Mouse (Mus musculus) lung, adult 2 months (tissue): ENCODE results near the gene Slc2a4.
A peak's percentile ranks its signal among the peaks of the same experiment; 100 is the strongest.

Experiments
- CTCF ChIP-seq: fragments of 200-500 bp; IDR thresholded peaks from 2 replicates; pipeline ENCODE4 v1.5.1; 2011; ENCODE audit warnings: mild to moderate bottlenecking, low read length, control low read depth; ENCODE audit not compliant: insufficient read depth
- POLR2A ChIP-seq: fragments of 200-500 bp; IDR thresholded peaks from 2 replicates; pipeline ENCODE4 v1.6.1; 2011; ENCODE audit warnings: low read depth, mild to moderate bottlenecking, control low read depth, low read length, borderline replicate concordance; ENCODE audit errors: extremely low read depth

DNA sequence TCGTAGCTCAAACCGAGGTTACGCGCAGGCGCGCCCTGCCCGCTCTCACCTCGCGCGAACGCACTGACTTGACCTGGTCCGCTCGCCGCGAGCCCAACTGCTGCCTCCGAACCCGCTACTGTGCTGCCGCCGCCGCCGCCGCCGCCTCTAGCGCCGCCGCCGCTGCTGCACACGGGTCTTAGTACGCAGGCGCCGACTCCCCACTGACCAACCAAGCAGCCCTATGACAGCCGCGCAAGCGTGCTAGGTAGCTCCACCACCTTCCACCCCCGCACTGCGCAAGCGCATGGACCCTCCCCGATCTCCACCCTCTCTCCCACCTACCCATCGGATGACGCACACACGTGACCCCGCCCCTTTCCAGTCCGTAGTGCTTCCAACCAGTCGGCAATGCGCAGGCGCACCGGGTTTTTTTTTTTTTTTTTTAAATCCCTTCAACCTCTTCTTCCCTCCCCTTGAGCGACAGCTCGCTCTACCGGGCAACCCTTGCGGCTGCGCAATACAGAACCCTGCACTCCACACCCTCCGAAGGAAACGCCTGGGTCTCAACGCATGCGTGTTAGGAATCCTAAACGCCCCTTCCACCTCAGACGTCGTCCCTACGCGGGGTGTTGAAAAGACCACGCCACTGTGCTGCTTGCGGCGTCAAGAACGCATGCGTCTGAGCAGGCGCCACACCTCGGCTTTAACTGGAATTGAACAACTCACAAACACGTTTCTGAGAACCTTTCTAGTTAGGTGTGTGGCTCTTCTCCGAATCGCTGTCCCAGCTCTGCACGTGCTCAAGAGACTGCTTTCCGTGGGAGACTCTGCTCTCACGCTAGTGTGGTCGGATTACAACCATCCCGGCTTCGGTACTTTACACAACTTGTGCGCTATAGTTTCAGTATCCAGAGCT, 26.6 kb downstream of the Slc2a4 start, which contains the start of gene Eif5a:
- TF ChIP-seq CTCF (peak; percentile 60), POLR2A (peak; percentile 98)
